8 mouse cellular contexts compared by ENCODE assay signal in the genomic region with DNA sequence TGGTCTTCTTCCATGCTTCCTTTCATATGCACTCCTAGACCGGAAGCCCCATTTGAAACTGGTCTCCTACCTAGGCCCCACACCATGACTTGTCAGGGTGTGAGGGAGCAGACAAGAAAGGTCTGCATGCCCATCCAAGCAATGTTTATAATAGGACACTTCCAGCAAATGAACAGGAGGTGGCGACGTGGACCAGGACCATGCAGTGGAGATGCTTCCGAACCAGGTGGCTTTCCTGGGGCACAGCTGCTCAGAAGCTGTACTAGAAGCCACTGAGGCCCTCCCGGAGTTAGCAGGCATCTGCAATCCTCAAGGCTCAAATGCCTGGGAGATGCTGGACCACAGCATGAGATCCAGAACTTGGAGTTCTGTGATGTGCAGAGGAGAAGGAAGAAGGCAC. TPM values are rescaled to one million over a fixed set of nuclear protein-coding genes. Genes with fewer than 3 reads are reported as not detected.
DNase-seq lines count a peak whose midpoint lies in the region; ATAC-seq and TF ChIP-seq lines count a peak whose summit lies in the region.

No protein-coding gene starts in this region.

- 33% methylated on average over 5 of the region's 5 CpGs for WGBS in hindbrain, embryonic 11.5 days
- 23% methylated on average over 5 of the region's 5 CpGs for WGBS in hindbrain, embryonic 12.5 days

- no peaks in the 10 kb centered on the region for H3K9me3 ChIP-seq in hindbrain, embryonic 11.5 days (ENCODE audit: control insufficient read depth, low read length)
- no peaks in the 10 kb centered on the region for H3K9me3 ChIP-seq in hindbrain, embryonic 12.5 days (replicated peaks)
- H3K9me3 ChIP-seq in ES-Bruce4 (replicated peaks; ENCODE audit: control insufficient read depth, insufficient read depth, low read length, poor library complexity, severe bottlenecking) = no peaks in the 10 kb centered on the region

- intact Hi-C loops in heart, postnatal 14 days (cut with DNase I) = loop anchor here (2.0 to 5.0 kb wide), 2 partner anchors 86 to 166 kb away; no protein-coding TSS in a partner anchor
- intact Hi-C loops in left cerebral cortex, adult 2 months (cut with DNase I) = no loop called here

- DNase-seq in hindbrain, embryonic 11.5 days (ENCODE audit: low spot score) = peak; percentile 40
- peak; percentile 56 for DNase-seq in cerebellum, adult 9-10 months
- DNase-seq in heart, postnatal 14 days = peak; percentile 23 to 46
- peak; percentile 31 to 35 for DNase-seq in left cerebral cortex, adult 2 months (ENCODE audit: extremely low spot score in 1 of 2, low spot score in 2 of 2)
- peak; percentile 61 for DNase-seq in naive thymus-derived CD4-positive, alpha-beta T cell, adult 2 months (ENCODE audit: low read depth)
- DNase-seq in thymus, postnatal 36 days = peak; percentile 39 to 56

- no peak overlapping the region for H3K4me2 ChIP-seq in hindbrain, embryonic 11.5 days (replicated peaks; ENCODE audit: low read depth, low read length)
- no peak overlapping the region for H3K4me2 ChIP-seq in hindbrain, embryonic 12.5 days (replicated peaks)

- TF ChIP-seq EP300 in ES-Bruce4 (IDR thresholded peaks at IDR 0.05; ENCODE audit: insufficient read depth, low read depth, low read length) = no peak

- H3K36me3 ChIP-seq in hindbrain, embryonic 11.5 days (ENCODE audit: control insufficient read depth, insufficient read depth, low read length) = no peaks in the 10 kb centered on the region
- H3K36me3 ChIP-seq in hindbrain, embryonic 12.5 days = no peaks in the 10 kb centered on the region
- H3K36me3 ChIP-seq in ES-Bruce4 (ENCODE audit: control insufficient read depth, insufficient read depth, low read length, poor library complexity, severe bottlenecking) = no peaks in the 10 kb centered on the region

- no peak overlapping the region for H3K4me3 ChIP-seq in hindbrain, embryonic 11.5 days (ENCODE audit: low read depth, low read length)
- no peak overlapping the region for H3K4me3 ChIP-seq in hindbrain, embryonic 12.5 days
- no peak overlapping the region for H3K4me3 ChIP-seq in ES-Bruce4 (ENCODE audit: low read depth, low read length)
- no peak overlapping the region for H3K4me3 ChIP-seq in left cerebral cortex, adult 2 months

- no peak for TF ChIP-seq POLR2A in ES-Bruce4 (IDR thresholded peaks at IDR 0.05; ENCODE audit: insufficient read depth, low read length)

- ATAC-seq in hindbrain, embryonic 11.5 days (ENCODE audit: low FRiP score) = no peak
- no peak for ATAC-seq in hindbrain, embryonic 12.5 days (ENCODE audit: low FRiP score)

- H3K4me1 ChIP-seq in hindbrain, embryonic 11.5 days (replicated peaks; ENCODE audit: control insufficient read depth, insufficient read depth, low read length) = no peaks in the 10 kb centered on the region; the same call in 1 of the 2 replicates
- peaks cover 6% of the 10 kb centered on the region for H3K4me1 ChIP-seq in hindbrain, embryonic 12.5 days
- no peaks in the 10 kb centered on the region for H3K4me1 ChIP-seq in ES-Bruce4 (ENCODE audit: control insufficient read depth, insufficient read depth, low read length)

- H3K9ac ChIP-seq in hindbrain, embryonic 11.5 days (ENCODE audit: low read depth, low read length) = no peak overlapping the region
- H3K9ac ChIP-seq in hindbrain, embryonic 12.5 days = no peak overlapping the region
- no peak overlapping the region for H3K9ac ChIP-seq in ES-Bruce4 (ENCODE audit: low read depth, poor library complexity, severe bottlenecking)

- H3K27ac ChIP-seq in hindbrain, embryonic 11.5 days (ENCODE audit: low read depth, low read length) = no peak overlapping the region
- H3K27ac ChIP-seq in hindbrain, embryonic 12.5 days = no peak overlapping the region
- no peak overlapping the region for H3K27ac ChIP-seq in ES-Bruce4 (ENCODE audit: insufficient read depth, low read length)
- no peak overlapping the region for H3K27ac ChIP-seq in left cerebral cortex, adult 2 months

- peaks cover 2% of the 10 kb centered on the region; the same call in 1 of the 2 replicates for H3K27me3 ChIP-seq in hindbrain, embryonic 11.5 days (ENCODE audit: control insufficient read depth, insufficient read depth, low read length)
- peaks cover 17% of the 10 kb centered on the region for H3K27me3 ChIP-seq in hindbrain, embryonic 12.5 days
- no peaks in the 10 kb centered on the region for H3K27me3 ChIP-seq in ES-Bruce4 (ENCODE audit: control insufficient read depth, insufficient read depth, low read length, poor library complexity, severe bottlenecking)

- peak; percentile 57 for TF ChIP-seq CTCF in ES-Bruce4 (IDR thresholded peaks at IDR 0.05; ENCODE audit: low read depth, low read length)
- peak; percentile 64 for TF ChIP-seq CTCF in left cerebral cortex, adult 2 months (IDR thresholded peaks at IDR 0.05)

RNA-seq across cellular contexts. Expression of a gene that starts 4.8 kb away (rescaled TPM):
- 16.5 and 19.1 TPM in 2 replicates for polyA plus RNA-seq in hindbrain, embryonic 11.5 days (2014; fragmentation: Nextera tagmentation; extraction: Ambion mirVana)
- polyA plus RNA-seq in hindbrain, embryonic 12.5 days (2016; fragmentation: Nextera tagmentation; extraction: Ambion mirVana) = 29.8 and 31.9 TPM in 2 replicates
- polyA plus RNA-seq in ES-Bruce4 (2011; ENCODE audit: insufficient read depth, insufficient read length, low read depth, missing spikeins) = 2.8 and 4.4 TPM in 2 replicates
- 1 to 10 TPM; 1.7 to 2.5 TPM for total RNA-seq in heart, postnatal 14 days (2021)
- total RNA-seq in left cerebral cortex, adult 2 months (2021) = 1 to 10 TPM; 5.2 to 5.5 TPM

RNA-seq across cellular contexts. Expression of a gene that starts 9.9 kb away (rescaled TPM):
- polyA plus RNA-seq in hindbrain, embryonic 11.5 days (2014; fragmentation: Nextera tagmentation; extraction: Ambion mirVana) = 62.5 and 66.1 TPM in 2 replicates
- 62.5 and 71.3 TPM in 2 replicates for polyA plus RNA-seq in hindbrain, embryonic 12.5 days (2016; fragmentation: Nextera tagmentation; extraction: Ambion mirVana)
- 14.6 and 19.1 TPM in 2 replicates for polyA plus RNA-seq in ES-Bruce4 (2011; ENCODE audit: insufficient read depth, insufficient read length, low read depth, missing spikeins)
- 10 to 100 TPM; 27.2 to 29.0 TPM for total RNA-seq in heart, postnatal 14 days (2021)
- total RNA-seq in left cerebral cortex, adult 2 months (2021) = 10 to 100 TPM; 73.0 to 79.6 TPM

RNA-seq across cellular contexts. Expression of a gene that starts 28.7 kb away (rescaled TPM):
- polyA plus RNA-seq in hindbrain, embryonic 11.5 days (2014; fragmentation: Nextera tagmentation; extraction: Ambion mirVana) = 50.2 and 54.4 TPM in 2 replicates
- polyA plus RNA-seq in hindbrain, embryonic 12.5 days (2016; fragmentation: Nextera tagmentation; extraction: Ambion mirVana) = 76.9 and 83.4 TPM in 2 replicates
- 29.5 and 37.7 TPM in 2 replicates for polyA plus RNA-seq in ES-Bruce4 (2011; ENCODE audit: insufficient read depth, insufficient read length, low read depth, missing spikeins)
- 1 to 10 TPM; 7.4 to 7.8 TPM for total RNA-seq in heart, postnatal 14 days (2021)
- 10 to 100 TPM; 62.9 to 69.8 TPM for total RNA-seq in left cerebral cortex, adult 2 months (2021)
